Mouse (Mus musculus) lung, postnatal 10 days (tissue): Measurements from ENCODE around the gene Cntn4.

Source experiments
- DNase-seq: peaks from one replicate; pipeline ENCODE4 v3.0.0; 2021

Cntn4 gene

GRCm38 (mm10) chr6:106078629-106079028, 401.2 kb downstream of the Cntn4 start:
- no peak for DNase-seq

DNA sequence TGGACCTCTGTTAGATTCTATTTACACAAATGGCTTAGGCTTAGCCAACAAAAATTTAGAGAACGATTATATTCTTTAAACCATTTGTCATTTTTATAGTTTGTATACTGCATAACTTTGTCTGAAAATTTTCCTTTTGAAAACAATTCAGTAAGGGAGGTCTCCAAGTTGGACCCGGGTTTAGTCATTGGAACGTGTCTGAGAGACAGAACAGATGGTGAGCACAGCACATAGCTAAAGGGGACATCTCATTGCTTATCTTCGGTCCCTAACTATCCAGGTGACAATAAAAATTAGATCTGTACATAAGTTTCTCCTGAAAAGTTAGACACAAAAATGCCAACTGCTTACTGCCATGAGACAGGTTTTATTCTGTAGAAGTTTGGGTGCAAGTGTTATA, 420.4 kb downstream of the Cntn4 start:
- no peak for DNase-seq

GRCm38 (mm10) chr6:106118523-106119081, 441.1 kb downstream of the Cntn4 start:
- DNase-seq: peak; percentile 8

DNA sequence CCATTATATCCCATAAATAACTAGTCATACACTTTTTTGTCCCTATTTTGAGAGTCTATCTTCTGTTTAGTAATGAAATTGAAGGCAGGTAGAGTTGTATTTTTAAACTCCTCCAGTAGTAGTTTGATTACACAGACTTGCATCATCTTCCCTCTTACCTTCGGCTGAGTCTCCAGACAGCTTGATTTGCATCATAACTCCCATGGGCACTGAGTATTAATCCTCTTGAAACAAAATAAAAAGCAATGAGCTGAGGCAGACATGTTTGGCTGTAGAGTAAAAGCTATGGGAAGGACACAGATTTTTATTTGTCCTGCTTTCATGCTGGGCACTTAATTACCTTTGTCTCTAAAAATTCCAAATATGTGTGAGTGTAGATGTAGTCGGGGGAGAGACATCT, 476.1 kb downstream of the Cntn4 start:
- no peak for DNase-seq

DNA sequence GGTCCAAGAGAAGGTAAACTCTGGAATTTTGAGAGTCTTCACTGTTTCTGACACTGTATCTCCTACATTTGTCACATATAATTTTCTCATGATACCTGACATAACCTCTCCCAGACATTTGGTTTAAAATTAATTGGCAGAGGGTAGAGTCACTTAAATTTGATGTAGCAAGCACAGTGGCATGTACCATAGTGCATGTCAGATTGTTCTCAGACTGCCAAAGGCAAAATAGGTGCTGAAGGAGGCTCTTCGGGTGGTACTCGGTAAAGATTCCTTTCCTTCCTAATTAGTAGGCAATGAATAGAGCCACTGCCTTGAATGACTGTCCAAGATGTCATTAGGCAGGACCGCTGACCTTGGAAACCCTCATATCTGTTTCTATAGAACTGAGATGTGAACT, 477.9 kb downstream of the Cntn4 start:
- DNase-seq: no peak

- DNase-seq: no peak
Measured at GRCm38 (mm10) chr6:106177546-106177945, 500.1 kb downstream of the Cntn4 start.

- DNase-seq: no peak
Measured at GRCm38 (mm10) chr6:106181596-106181995, 504.1 kb downstream of the Cntn4 start.

DNA sequence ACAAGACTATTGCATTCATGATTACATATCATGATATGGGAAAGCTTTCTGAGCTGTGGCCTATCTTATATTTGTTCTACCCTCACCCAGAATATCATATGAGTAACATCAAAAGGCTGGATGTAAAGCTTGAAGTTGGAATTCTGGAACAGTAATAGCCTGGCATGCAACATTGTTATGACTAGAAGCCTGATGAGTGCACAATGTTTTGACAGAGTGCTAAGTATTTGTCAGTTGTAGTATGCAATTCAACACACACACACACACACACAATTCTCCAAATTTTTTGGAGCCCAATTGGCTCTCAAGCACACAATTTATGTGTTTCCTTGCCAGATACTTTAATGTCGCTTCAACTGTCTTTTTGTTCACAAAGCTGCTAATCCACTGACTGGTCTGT, 523.5 kb downstream of the Cntn4 start:
- no peak for DNase-seq

GRCm38 (mm10) chr6:106207401-106207800, 529.9 kb downstream of the Cntn4 start:
- DNase-seq: no peak

DNA sequence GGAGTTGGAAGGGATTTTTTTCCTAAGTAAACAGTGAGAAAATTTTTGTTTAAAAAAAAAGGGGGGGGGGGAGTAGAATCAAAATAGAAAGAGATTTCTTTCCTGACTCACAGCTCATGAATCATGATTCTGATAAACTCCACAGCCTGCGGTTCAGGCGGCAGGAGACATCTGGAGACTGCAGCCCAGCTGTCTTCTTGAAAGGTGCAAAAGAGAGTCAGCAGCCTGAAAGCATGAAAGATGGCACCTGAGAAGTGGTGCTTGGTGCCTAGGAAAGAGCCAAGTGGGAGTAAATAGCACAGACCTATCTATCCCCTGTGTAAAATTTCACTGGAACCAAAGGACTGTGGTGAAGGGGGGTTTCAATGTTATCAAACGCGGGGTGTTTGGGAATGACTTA, 535.6 kb downstream of the Cntn4 start:
- DNase-seq: no peak

- no peak for DNase-seq
Measured at GRCm38 (mm10) chr6:106237046-106237948, 559.8 kb downstream of the Cntn4 start.

DNA sequence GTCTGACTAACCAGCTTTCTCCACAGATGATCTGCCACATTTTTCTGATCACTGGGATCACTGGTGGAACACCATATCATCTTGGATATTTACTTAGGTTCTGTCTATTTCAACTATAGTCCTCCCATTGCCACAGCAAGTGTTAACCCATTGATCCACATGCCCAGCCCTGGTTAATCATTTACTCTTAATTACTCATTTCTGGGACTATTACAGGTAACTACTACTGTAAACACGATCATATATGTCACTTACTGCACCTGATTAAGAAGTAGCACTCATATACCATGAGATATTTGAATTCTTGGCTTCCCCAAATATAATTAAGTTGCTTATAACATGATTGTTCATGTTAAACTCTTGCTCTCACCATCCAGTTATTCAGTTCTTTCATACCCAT, 564.1 kb downstream of the Cntn4 start:
- DNase-seq: no peak

DNA sequence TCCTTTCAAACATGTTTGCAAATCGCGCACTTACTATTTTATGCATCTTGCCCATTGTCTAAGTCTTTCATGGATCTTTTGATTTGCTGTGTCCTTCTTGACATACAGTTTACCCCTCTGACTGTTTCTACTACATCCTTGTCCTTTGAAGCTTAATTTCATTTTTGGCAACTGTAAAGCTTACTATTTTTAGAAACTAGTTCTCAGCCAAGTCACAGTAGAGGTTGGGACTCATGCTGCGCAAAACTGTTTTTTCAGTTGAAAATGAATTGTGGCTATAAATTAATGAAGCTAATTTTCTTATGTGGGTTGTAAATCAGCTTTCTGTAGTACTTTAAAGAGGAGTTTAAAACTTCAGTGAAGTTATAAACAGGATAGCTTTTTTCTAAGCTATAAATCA, 585.9 kb downstream of the Cntn4 start:
- DNase-seq: no peak

DNA sequence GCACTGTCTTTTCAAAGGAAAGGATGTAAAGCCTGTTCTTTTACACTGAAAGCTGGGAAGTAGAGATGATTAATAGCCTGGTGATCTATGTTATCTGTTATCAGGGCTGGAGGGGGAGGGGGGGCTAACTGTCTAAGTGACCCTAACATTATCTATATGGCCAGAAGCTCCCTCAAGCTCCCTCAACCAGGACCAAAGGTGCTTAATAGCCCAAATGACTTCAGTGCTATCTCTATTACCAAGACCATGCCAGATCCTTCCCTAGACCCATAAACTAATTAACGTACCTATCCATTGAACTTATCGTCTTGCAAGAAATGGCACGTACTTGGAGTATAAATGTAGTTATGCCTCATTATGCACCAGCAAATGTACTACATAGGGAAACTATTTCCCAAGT, 588.0 kb downstream of the Cntn4 start:
- no peak for DNase-seq

DNA sequence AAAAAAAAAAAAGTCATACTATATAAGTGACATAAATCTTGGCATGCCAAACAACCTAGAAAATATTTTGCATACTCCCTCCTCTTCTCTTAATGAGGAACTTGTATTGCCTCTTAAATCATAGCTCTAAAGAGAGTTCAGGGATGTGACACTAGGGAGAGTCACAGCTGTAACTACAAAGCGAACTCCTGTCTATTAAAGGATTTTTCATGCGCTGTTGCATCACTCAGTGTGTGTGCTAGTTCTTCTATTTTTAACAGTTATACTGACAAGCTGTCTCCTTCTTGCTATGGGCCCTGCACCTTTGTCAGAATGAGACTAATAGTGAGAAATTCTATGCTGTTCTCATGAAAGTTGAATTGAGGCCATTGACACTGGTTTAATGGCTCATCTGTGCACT, 588.8 kb downstream of the Cntn4 start:
- no peak for DNase-seq

- no peak for DNase-seq
Measured at GRCm38 (mm10) chr6:106268723-106269122, 591.3 kb downstream of the Cntn4 start.

- no peak for DNase-seq
Measured at GRCm38 (mm10) chr6:106277139-106277538, 599.7 kb downstream of the Cntn4 start.

DNA sequence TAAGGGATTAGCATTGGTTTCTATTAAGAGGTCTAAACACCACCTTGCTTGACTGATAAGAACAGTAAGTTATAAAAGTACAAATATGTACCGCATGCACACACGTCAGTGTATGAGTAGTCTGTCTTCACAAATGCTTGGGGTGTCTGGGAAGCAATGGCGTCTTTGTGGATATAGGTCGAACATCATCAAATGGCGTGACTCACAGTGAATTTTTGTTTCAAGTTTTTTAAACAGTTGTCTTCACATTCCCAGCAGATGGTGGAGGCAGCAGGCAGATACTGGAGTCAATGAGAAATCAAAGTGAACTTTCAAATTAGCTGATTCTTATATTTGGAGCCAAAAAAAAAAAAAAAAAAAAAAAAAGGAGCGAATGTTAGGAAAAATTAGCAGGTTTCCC, 604.2 kb downstream of the Cntn4 start:
- no peak for DNase-seq

- DNase-seq: no peak
Measured at GRCm38 (mm10) chr6:106283815-106284214, 606.4 kb downstream of the Cntn4 start.

DNA sequence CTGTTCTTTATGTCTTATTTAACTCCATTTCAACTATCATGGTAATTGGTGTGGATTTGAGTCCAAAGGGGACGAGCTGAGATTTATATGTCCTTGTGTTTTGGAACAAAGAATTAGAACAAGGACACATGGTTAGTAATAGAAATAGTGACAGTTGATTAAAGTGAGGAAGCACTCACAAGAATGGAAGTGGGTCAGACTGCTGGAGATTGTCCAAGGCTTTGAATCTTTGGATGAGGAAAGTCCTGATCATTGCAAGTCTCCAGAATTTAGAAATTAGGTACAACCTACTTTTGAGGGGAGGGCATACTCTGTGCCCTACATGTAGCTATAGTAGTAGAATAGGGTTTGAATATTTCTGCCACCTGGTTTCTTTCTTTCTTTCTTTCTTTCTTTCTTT, 622.0 kb downstream of the Cntn4 start:
- DNase-seq: peak; percentile 2

DNA sequence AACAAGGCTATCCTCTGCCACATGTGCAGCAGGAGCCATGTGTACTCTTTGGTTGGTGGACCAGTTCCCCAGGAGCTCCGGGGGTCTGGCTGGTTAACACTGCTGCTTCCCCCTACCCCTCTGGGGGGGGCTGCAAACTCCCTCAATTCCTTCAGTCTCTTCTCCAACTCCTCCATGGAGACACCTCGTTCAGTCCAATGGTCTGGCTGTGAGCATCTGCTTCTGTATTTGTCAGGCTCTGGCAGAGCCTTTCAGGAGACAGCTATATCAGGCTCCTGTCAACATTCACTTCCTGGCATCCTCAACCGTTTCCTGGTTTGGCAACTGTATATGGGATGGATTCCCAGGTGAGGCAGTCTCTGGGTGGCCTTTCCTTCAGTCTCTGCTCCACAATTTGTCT, 622.7 kb downstream of the Cntn4 start:
- DNase-seq: no peak

GRCm38 (mm10) chr6:106302435-106302834, 625.0 kb downstream of the Cntn4 start:
- no peak for DNase-seq

DNA sequence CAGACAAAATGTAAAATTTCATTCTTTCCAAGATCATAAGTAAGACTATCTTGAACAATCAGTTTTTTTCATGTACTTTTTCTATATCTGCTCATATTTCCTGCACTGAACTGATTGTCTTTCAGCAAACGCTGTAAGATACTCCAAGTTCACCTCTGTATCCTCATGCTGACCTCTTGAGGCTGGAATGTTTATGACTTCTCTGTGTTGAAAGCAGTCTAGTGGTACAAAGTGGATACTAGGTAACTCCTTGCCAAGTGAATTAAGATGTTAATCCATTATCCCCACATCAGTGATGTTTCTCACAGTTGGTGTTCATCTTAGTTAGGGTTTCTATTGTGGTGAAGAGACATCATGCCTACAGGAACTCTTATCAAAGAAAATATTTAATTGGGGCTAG, 651.5 kb downstream of the Cntn4 start:
- no peak for DNase-seq

GRCm38 (mm10) chr6:106329636-106330035, 652.2 kb downstream of the Cntn4 start:
- DNase-seq: no peak

DNA sequence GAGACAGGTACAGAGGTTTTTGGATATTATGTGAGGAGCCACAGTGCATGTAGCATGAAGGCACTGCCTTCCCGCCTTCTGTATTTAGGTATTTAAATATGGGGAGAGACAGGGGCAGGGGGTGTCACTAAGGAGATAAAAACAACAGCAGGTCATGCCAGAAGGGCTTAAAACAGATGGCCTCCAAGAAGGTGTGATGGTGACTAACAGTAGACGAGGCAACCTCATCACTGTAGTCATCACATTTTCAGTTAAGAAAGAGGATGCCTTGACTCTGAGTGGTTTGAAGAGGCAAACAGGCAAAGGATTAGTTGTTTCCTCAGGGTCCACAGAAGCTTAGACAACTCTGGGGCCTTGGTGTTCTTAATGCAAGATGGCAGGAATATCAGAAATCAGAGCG, 655.0 kb downstream of the Cntn4 start:
- DNase-seq: no peak
